Mouse (Mus musculus) kidney, embryonic 15.5 days (tissue): Measurements from ENCODE around the gene Ltbp1. TPM values are rescaled to one million over a fixed set of nuclear protein-coding genes. Genes with fewer than 3 reads are reported as not detected.

Experiments used
- ATAC-seq: fragments of 200-750 bp; cut with Nextera tagmentation; replicated peaks from 2 replicates; pipeline ENCODE4 v1.8.0; 2017; ENCODE audit warnings: moderate TSS enrichment; ENCODE audit not compliant: low FRiP score
- H3K27ac ChIP-seq: fragments of 300-500 bp; sonication (generic); 2 replicates; pipeline ENCODE4 v1.5.1; 2015; ENCODE audit warnings: mild to moderate bottlenecking, inconsistent platforms
- H3K27me3 ChIP-seq: fragments of 300-500 bp; sonication (generic); 2 replicates; pipeline ENCODE4 v1.6.1; 2015; ENCODE audit warnings: inconsistent platforms
- H3K36me3 ChIP-seq: fragments of 300-500 bp; sonication (generic); 2 replicates; pipeline ENCODE4 v1.6.1; 2015; ENCODE audit warnings: inconsistent platforms
- H3K4me1 ChIP-seq: fragments of 300-500 bp; sonication (generic); 2 replicates; pipeline ENCODE4 v1.6.1; 2015; ENCODE audit warnings: inconsistent platforms
- H3K4me2 ChIP-seq: fragments of 300-500 bp; sonication (generic); 2 replicates; pipeline ENCODE4 v1.6.1; 2015; ENCODE audit warnings: moderate library complexity, mild to moderate bottlenecking, inconsistent platforms
- H3K4me3 ChIP-seq: fragments of 300-500 bp; sonication (generic); replicated peaks from 2 replicates; pipeline ENCODE4 v1.5.1; 2015; ENCODE audit warnings: mild to moderate bottlenecking, inconsistent platforms
- H3K9ac ChIP-seq: fragments of 300-500 bp; sonication (generic); 2 replicates; pipeline ENCODE4 v1.6.1; 2015; ENCODE audit warnings: mild to moderate bottlenecking, inconsistent platforms
- H3K9me3 ChIP-seq: fragments of 300-500 bp; sonication (generic); replicated peaks from 2 replicates; pipeline ENCODE4 v1.6.1; 2016; ENCODE audit warnings: inconsistent platforms
- WGBS: fragments of 180-500 bp; shearing (Covaris S2); methylation state at CpG from one replicate; pipeline ENCODE4 v1.1.7; 2015; ENCODE audit warnings: mixed read lengths; 5-methylcytosine and 5-hydroxymethylcytosine counted together
- polyA plus RNA-seq: library from polyadenylated mRNA; unstranded; fragments of >200 nt; fragmentation: Nextera tagmentation; extraction: Ambion mirVana; gene quantifications from 2 replicates; pipeline ENCODE4 v1.2.1, GENCODE M21; 2015

Ltbp1 gene
- polyA plus RNA-seq, 1 experiment from 2014 or later, result 40.9 TPM

GRCm38 (mm10) chr17:75071174-75071573 lies 65.8 kb downstream of the Ltbp1 start:
- H3K27ac ChIP-seq, result no peak overlapping the region
- H3K4me2 ChIP-seq, result no peak overlapping the region
- 14% methylated on average over 2 of the region's 2 CpGs for WGBS
- H3K27me3 ChIP-seq, result no peaks in the 10 kb centered on the region
- H3K36me3 ChIP-seq, result peaks cover 3% of the 10 kb centered on the region; the same call in 1 of the 2 replicates
- no peak for ATAC-seq
- H3K9me3 ChIP-seq, result no peaks in the 10 kb centered on the region
- H3K4me1 ChIP-seq, result peaks cover 63% of the 10 kb centered on the region
- no peak overlapping the region for H3K4me3 ChIP-seq
- H3K9ac ChIP-seq, result no peak overlapping the region

- no peak overlapping the region for H3K9ac ChIP-seq
- no peaks in the 10 kb centered on the region for H3K9me3 ChIP-seq
- H3K27me3 ChIP-seq, result no peaks in the 10 kb centered on the region
- peaks cover 3% of the 10 kb centered on the region; the same call in 1 of the 2 replicates for H3K36me3 ChIP-seq
- no peak overlapping the region for H3K27ac ChIP-seq
- no peak for ATAC-seq
- peaks cover 59% of the 10 kb centered on the region for H3K4me1 ChIP-seq
- no peak overlapping the region for H3K4me3 ChIP-seq
- no peak overlapping the region for H3K4me2 ChIP-seq
- WGBS, result 89% methylated on average over 2 of the region's 2 CpGs
These were observed 66.4 kb downstream of the Ltbp1 start for GRCm38 (mm10) chr17:75071749-75072148.

- Histone ChIP-seq H3K36me3 (peaks cover 3% of the 10 kb centered on the region; the same call in 1 of the 2 replicates), H3K4me3 (no peak overlapping the region), H3K9ac (no peak overlapping the region), H3K4me2 (peak overlapping the region; percentile 4; the same call in 1 of the 2 replicates), H3K9me3 (no peaks in the 10 kb centered on the region), H3K4me1 (peaks cover 44% of the 10 kb centered on the region), H3K27ac (0 out of 2 replicates have a peak overlapping the region, but pooled peaks have one; percentile 18), H3K27me3 (no peaks in the 10 kb centered on the region)
- 0 out of 2 replicates have a peak, but pooled peaks have one; percentile 15 for ATAC-seq
- WGBS, result 23% methylated on average over 8 of the region's 8 CpGs
These were observed 68.5 kb downstream of the Ltbp1 start for GRCm38 (mm10) chr17:75073887-75074286.

- Histone ChIP-seq H3K9ac (no peak overlapping the region), H3K9me3 (no peaks in the 10 kb centered on the region), H3K4me1 (peaks cover 38% of the 10 kb centered on the region), H3K4me2 (no peak overlapping the region), H3K4me3 (no peak overlapping the region), H3K27me3 (no peaks in the 10 kb centered on the region), H3K27ac (no peak overlapping the region), H3K36me3 (peaks cover 3% of the 10 kb centered on the region; the same call in 1 of the 2 replicates)
- ATAC-seq, result no peak
- WGBS, result 78% methylated on average over 19 of the region's 19 CpGs
These were observed 69.8 kb downstream of the Ltbp1 start for GRCm38 (mm10) chr17:75074978-75075699.

- Histone ChIP-seq H3K27me3 (no peaks in the 10 kb centered on the region), H3K36me3 (no peaks in the 10 kb centered on the region), H3K9ac (no peak overlapping the region), H3K4me3 (no peak overlapping the region), H3K9me3 (no peaks in the 10 kb centered on the region), H3K4me2 (no peak overlapping the region), H3K4me1 (0 out of 2 replicates have a peak, but pooled peaks cover 3% of the 10 kb centered on the region), H3K27ac (no peak overlapping the region)
- ATAC-seq, result no peak
- 38% methylated on average over 2 of the region's 2 CpGs for WGBS
These were observed 76.0 kb downstream of the Ltbp1 start for GRCm38 (mm10) chr17:75081401-75081800.

- Histone ChIP-seq H3K27ac (no peak overlapping the region), H3K4me3 (no peak overlapping the region), H3K27me3 (no peaks in the 10 kb centered on the region), H3K4me2 (no peak overlapping the region), H3K36me3 (no peaks in the 10 kb centered on the region), H3K9me3 (no peaks in the 10 kb centered on the region), H3K9ac (no peak overlapping the region), H3K4me1 (peaks cover 9% of the 10 kb centered on the region)
- no peak for ATAC-seq
These were observed 77.1 kb downstream of the Ltbp1 start for GRCm38 (mm10) chr17:75082449-75082848.

- Histone ChIP-seq H3K4me1 (peaks cover 12% of the 10 kb centered on the region), H3K4me2 (no peak overlapping the region), H3K9ac (no peak overlapping the region), H3K4me3 (no peak overlapping the region), H3K27me3 (no peaks in the 10 kb centered on the region), H3K27ac (peak overlapping the region; percentile 68), H3K9me3 (no peaks in the 10 kb centered on the region), H3K36me3 (no peaks in the 10 kb centered on the region)
- peak; percentile 75 for ATAC-seq
- WGBS, result 33% methylated on average over 10 of the region's 10 CpGs
These were observed 82.1 kb downstream of the Ltbp1 start for GRCm38 (mm10) chr17:75087296-75087941.

- WGBS, result 63% methylated on average over 4 of the region's 4 CpGs
These were observed 82.9 kb downstream of the Ltbp1 start for GRCm38 (mm10) chr17:75088232-75088631.

GRCm38 (mm10) chr17:75088727-75089126 lies 83.4 kb downstream of the Ltbp1 start:
- Histone ChIP-seq H3K4me2 (no peak overlapping the region), H3K9me3 (no peaks in the 10 kb centered on the region), H3K4me1 (peaks cover 9% of the 10 kb centered on the region), H3K27me3 (no peaks in the 10 kb centered on the region), H3K27ac (no peak overlapping the region), H3K4me3 (no peak overlapping the region), H3K36me3 (no peaks in the 10 kb centered on the region), H3K9ac (no peak overlapping the region)
- ATAC-seq, result no peak
- WGBS, result 82% methylated on average over 11 of the region's 11 CpGs

More at GRCm38 (mm10) chr17:75088232-75088631, 82.9 kb downstream of the Ltbp1 start:
- Histone ChIP-seq H3K9ac (no peak overlapping the region), H3K4me2 (no peak overlapping the region), H3K4me1 (peaks cover 9% of the 10 kb centered on the region), H3K27ac (no peak overlapping the region), H3K4me3 (no peak overlapping the region), H3K36me3 (no peaks in the 10 kb centered on the region), H3K27me3 (no peaks in the 10 kb centered on the region), H3K9me3 (no peaks in the 10 kb centered on the region)
- no peak for ATAC-seq

- Histone ChIP-seq H3K4me3 (no peak overlapping the region), H3K9me3 (no peaks in the 10 kb centered on the region), H3K4me2 (no peak overlapping the region), H3K4me1 (peaks cover 9% of the 10 kb centered on the region), H3K27me3 (no peaks in the 10 kb centered on the region), H3K27ac (no peak overlapping the region), H3K9ac (no peak overlapping the region), H3K36me3 (no peaks in the 10 kb centered on the region)
- 87% methylated on average over 6 of the region's 6 CpGs for WGBS
- no peak for ATAC-seq
These were observed 85.2 kb downstream of the Ltbp1 start for GRCm38 (mm10) chr17:75090556-75090955.

- Histone ChIP-seq H3K36me3 (no peaks in the 10 kb centered on the region), H3K9me3 (no peaks in the 10 kb centered on the region), H3K27ac (no peak overlapping the region), H3K27me3 (no peaks in the 10 kb centered on the region), H3K4me2 (no peak overlapping the region), H3K4me3 (no peak overlapping the region), H3K9ac (no peak overlapping the region), H3K4me1 (no peaks in the 10 kb centered on the region)
- 81% methylated on average over 3 of the region's 3 CpGs for WGBS
- no peak for ATAC-seq
These were observed 88.2 kb downstream of the Ltbp1 start for GRCm38 (mm10) chr17:75093563-75093962.

GRCm38 (mm10) chr17:75094591-75094990 lies 89.2 kb downstream of the Ltbp1 start:
- no peaks in the 10 kb centered on the region for H3K9me3 ChIP-seq
- H3K27ac ChIP-seq, result no peak overlapping the region
- ATAC-seq, result no peak
- peaks cover 1% of the 10 kb centered on the region; the same call in 1 of the 2 replicates for H3K4me1 ChIP-seq
- WGBS, result 89% methylated on average over 9 of the region's 9 CpGs
- H3K27me3 ChIP-seq, result no peaks in the 10 kb centered on the region
- no peak overlapping the region for H3K4me3 ChIP-seq
- no peak overlapping the region for H3K4me2 ChIP-seq
- no peaks in the 10 kb centered on the region for H3K36me3 ChIP-seq
- no peak overlapping the region for H3K9ac ChIP-seq
